Mouse (Mus musculus) olfactory bulb, adult 2 months (tissue): ENCODE data around the gene Slc16a10. TPM values are rescaled to one million over a fixed set of nuclear protein-coding genes. Genes with fewer than 3 reads are reported as not detected.

Source experiments
- H3K27ac ChIP-seq: fragments of 200-500 bp; 2 replicates; pipeline ENCODE4 v1.5.1; 2012; ENCODE audit warnings: low read depth, low read length; ENCODE audit not compliant: insufficient read depth
- H3K4me1 ChIP-seq: fragments of 200-500 bp; 2 replicates; pipeline ENCODE4 v1.6.1; 2012; ENCODE audit warnings: low read length; ENCODE audit not compliant: control insufficient read depth, insufficient read depth
- H3K4me3 ChIP-seq: fragments of 200-500 bp; 2 replicates; pipeline ENCODE4 v1.5.1; 2012; ENCODE audit warnings: mild to moderate bottlenecking, low read depth, low read length, moderate library complexity; ENCODE audit not compliant: insufficient read depth
- CTCF ChIP-seq: fragments of 200-500 bp; IDR thresholded peaks from 2 replicates; pipeline ENCODE4 v1.5.1; 2012; ENCODE audit warnings: low read depth, mild to moderate bottlenecking, low read length, moderate library complexity; ENCODE audit not compliant: insufficient read depth
- POLR2A ChIP-seq: fragments of 200-500 bp; IDR thresholded peaks from 2 replicates; pipeline ENCODE4 v1.6.1; 2012; ENCODE audit warnings: mild to moderate bottlenecking, low read depth, low read length, moderate library complexity; ENCODE audit not compliant: insufficient read depth
- WGBS: fragments of 180-500 bp; shearing (Covaris S2); methylation state at CpG from one replicate; pipeline ENCODE4 v1.1.7; 2018; 5-methylcytosine and 5-hydroxymethylcytosine counted together
- polyA plus RNA-seq: library from polyadenylated mRNA; stranded (reverse); fragments of >200 nt; gene quantifications from 2 replicates; pipeline ENCODE4 v1.2.4, GENCODE M21; 2012; ENCODE audit warnings: low replicate concordance; ENCODE audit not compliant: missing spikeins, insufficient read depth, insufficient read length

Gene Slc16a10
- polyA plus RNA-seq, 1 experiment = not detected

DNA sequence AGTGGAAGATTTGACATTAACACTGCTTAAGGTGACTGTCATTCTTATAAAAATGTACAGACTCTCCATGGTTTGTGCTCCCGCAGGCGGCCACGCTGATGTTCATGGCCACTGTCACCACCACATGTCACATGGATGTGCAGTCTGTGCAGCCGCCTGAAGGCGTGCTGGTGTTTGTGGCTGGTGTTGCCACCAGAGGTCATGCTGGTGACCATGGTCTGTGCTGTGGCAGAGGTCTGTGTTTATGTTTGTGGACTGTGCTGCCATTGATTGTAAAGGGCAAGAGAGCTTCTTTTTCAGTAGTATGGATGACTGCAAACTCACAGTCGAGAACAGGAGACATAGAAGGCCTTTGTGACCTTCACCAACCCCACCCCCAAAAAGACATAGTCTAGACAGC is 30.1 kb upstream of the Slc16a10 start:
- no peak for TF ChIP-seq POLR2A
- no peak for TF ChIP-seq CTCF
- Histone ChIP-seq H3K4me3 (no peak overlapping the region), H3K27ac (no peak overlapping the region), H3K4me1 (peaks cover 3% of the 10 kb centered on the region; the same call in 1 of the 2 replicates)
- WGBS = 94% methylated on average over 6 of the region's 6 CpGs

DNA sequence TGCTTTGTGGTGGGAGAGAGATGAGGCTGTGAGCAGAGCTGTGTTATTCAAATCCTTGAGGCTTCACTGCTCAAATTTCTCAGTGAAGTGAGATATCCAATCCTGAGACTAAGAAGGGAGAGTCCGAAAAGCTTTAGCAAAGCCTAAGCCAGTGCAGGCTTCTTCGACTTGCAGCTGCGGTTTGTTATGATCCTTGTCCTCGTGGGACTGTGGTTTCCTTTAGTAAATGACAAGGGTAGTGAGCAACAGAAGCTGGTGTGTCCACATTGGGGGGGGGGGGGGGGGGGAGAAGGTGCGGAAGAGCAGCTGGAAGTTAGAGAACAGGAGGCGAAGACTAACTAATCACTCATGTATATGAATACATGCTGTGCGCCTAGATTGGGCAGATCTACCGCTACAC is 29.2 kb upstream of the Slc16a10 start:
- Histone ChIP-seq H3K4me3 (no peak overlapping the region), H3K4me1 (peaks cover 3% of the 10 kb centered on the region; the same call in 1 of the 2 replicates), H3K27ac (no peak overlapping the region)
- WGBS = 76% methylated on average over 8 of the region's 8 CpGs
- TF ChIP-seq CTCF = no peak
- no peak for TF ChIP-seq POLR2A

DNA sequence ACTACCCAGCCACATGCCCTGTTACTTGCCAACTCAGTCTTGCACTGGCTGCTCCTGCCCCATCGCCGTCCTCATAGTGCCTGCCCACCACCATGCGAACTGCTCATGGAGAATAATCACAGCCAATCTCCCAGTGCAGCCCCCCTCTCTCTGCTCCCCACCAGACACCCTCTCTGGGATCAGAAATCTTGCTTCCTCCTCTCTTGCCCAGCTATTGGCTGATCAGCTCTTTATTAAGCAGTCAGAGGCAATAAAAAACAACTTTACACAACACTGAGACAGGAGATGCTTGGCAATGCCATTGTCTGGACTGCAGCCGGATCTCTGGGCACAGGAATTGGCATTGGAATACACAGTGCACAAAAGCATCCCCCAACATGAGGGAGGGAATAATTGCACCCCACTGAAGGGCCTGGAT is 28.1 kb upstream of the Slc16a10 start:
- TF ChIP-seq CTCF (no peak), POLR2A (no peak)
- Histone ChIP-seq H3K4me1 (peaks cover 3% of the 10 kb centered on the region; the same call in 1 of the 2 replicates), H3K27ac (no peak overlapping the region), H3K4me3 (no peak overlapping the region)
- WGBS = 65% methylated on average over 4 of the region's 4 CpGs

DNA sequence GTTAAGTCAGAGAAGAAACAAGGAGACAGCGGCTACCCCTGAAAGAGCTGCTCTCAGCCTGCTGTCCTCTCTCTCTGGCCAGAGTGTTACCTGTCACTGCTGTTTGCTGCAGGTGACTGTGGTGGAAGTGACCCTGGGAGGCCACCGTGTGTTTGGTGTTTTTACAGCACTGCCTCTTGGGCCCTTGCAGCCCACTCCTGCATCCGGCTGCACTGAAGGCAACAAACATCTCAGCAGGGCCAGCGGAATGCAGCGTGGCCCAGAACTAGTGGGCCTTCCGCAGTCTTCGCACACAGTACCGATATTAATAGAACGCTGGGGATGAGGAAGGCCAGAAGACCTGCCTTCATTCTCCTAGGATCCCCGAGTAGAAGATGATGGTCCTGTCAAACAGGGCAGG is 27.5 kb upstream of the Slc16a10 start:
- H3K4me3 ChIP-seq = no peak overlapping the region
- TF ChIP-seq CTCF = no peak
- 90% methylated on average over 10 of the region's 10 CpGs for WGBS
- peaks cover 3% of the 10 kb centered on the region; the same call in 1 of the 2 replicates for H3K4me1 ChIP-seq
- no peak overlapping the region for H3K27ac ChIP-seq

DNA sequence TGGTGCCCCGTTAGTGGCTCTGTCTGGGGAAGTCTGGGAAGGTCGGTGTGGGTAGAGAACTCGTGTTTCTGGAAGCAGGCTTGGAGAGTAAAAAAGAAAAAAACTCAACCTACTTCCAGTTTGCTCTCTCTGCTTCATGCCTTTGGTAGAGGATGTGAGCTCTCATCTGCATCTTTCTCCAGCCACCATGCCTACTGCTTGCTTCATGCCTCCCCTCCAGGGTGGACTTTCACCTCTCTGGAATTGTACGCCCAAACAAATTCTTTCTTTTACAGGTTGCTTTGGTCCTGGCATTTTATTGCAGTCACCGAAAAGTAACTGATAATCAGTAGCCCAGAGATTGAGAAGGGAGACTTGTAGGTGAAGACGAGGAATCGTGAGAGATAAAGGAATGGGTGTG is 27.0 kb upstream of the Slc16a10 start:
- TF ChIP-seq POLR2A = no peak
- no peak for TF ChIP-seq CTCF
- whole genome bisulfite sequencing = 90% methylated on average over 7 of the region's 7 CpGs
- no peak overlapping the region for H3K4me3 ChIP-seq
- H3K4me1 ChIP-seq = peaks cover 3% of the 10 kb centered on the region; the same call in 1 of the 2 replicates
- no peak overlapping the region for H3K27ac ChIP-seq

- Histone ChIP-seq H3K4me1 (no peaks in the 10 kb centered on the region), H3K4me3 (no peak overlapping the region), H3K27ac (no peak overlapping the region)
- whole genome bisulfite sequencing = 74% methylated on average over 27 of the region's 27 CpGs
- TF ChIP-seq POLR2A = no peak
- TF ChIP-seq CTCF = no peak
These were observed 22.6 kb upstream of the Slc16a10 start for GRCm38 (mm10) chr10:40164421-40165386.

GRCm38 (mm10) chr10:40163914-40164313 is 21.9 kb upstream of the Slc16a10 start:
- 87% methylated on average over 13 of the region's 13 CpGs for WGBS
- H3K4me3 ChIP-seq = no peak overlapping the region
- no peak overlapping the region for H3K27ac ChIP-seq
- no peaks in the 10 kb centered on the region for H3K4me1 ChIP-seq
- TF ChIP-seq POLR2A (no peak), CTCF (no peak)

DNA sequence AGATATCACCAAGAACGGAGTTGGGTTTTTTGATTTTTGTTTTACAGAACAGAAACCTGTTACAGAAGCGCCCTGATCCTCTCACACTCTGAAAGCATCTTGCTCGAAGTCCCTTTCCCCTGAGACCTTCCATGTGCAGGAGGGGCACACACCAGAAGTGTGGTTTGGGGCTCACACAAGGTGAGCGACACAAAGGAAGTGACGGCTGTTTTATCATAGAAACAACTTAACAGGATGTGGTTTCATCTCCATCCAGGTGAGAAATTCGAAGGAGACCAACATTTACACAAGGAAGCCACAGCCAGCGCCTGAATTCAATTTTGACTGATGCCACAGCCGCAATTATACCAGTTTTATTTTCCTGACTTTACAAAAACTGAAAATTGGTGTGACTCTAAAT is 21.3 kb upstream of the Slc16a10 start:
- TF ChIP-seq CTCF (no peak), POLR2A (no peak)
- 89% methylated on average over 8 of the region's 8 CpGs for WGBS
- no peaks in the 10 kb centered on the region for H3K4me1 ChIP-seq
- H3K27ac ChIP-seq = no peak overlapping the region
- H3K4me3 ChIP-seq = no peak overlapping the region

DNA sequence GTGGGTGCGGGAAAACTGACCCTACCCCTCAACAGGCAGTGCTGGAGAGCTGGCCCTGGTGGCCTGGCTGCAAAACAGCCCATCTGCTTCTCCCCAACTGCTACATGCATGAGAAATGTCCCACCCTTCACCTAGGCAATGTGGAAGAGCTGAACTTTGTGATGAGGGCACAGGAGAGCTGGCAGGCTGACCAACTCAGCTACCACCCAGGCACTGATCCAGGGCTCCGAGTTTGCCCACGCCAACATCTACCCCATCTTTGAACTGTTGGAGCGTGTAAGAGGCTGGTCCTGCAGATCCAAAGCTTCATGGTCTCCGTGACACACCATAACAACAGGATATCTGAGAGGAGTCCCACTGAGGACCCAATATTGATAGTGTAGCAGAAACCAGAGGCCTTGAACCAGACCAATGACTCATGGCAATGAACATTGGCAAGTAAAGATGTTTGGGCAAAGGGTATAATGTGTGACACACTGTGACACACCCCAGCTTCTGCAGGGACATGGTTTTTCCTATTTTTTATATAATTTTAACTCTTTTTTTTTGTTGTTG is 19.7 kb upstream of the Slc16a10 start:
- H3K4me1 ChIP-seq = no peaks in the 10 kb centered on the region
- H3K4me3 ChIP-seq = no peak overlapping the region
- 90% methylated on average over 5 of the region's 5 CpGs for WGBS
- no peak overlapping the region for H3K27ac ChIP-seq
- no peak for TF ChIP-seq POLR2A
- TF ChIP-seq CTCF = no peak
